Mouse (Mus musculus): ENCODE results near the gene Myrfl. TPM values are rescaled to one million over a fixed set of nuclear protein-coding genes. Genes with fewer than 3 reads are reported as not detected.

The Myrfl gene
- polyA plus RNA-seq, 1 experiment from 2014 or later = 0.28 TPM

GRCm38 (mm10) chr10:116815311-116816060, 81.2 kb downstream of the Myrfl start:
- Histone ChIP-seq H3K27me3 (replicated peaks) (no peaks in the 10 kb centered on the region), H3K9me3 (replicated peaks) (no peaks in the 10 kb centered on the region), H3K27ac (ENCODE audit: poor library complexity, severe bottlenecking) (no peak overlapping the region), H3K4me3 (no peak overlapping the region), H3K4me2 (no peak overlapping the region), H3K4me1 (replicated peaks) (no peaks in the 10 kb centered on the region), H3K36me3 (no peaks in the 10 kb centered on the region), H3K9ac (no peak overlapping the region)
- no peak for ATAC-seq (ENCODE audit: insufficient number of reproducible peaks, low FRiP score)
- WGBS = 62% methylated on average over 15 of the region's 15 CpGs

GRCm38 (mm10) chr10:116813150-116813549, 83.6 kb downstream of the Myrfl start:
- Histone ChIP-seq H3K27me3 (replicated peaks) (no peaks in the 10 kb centered on the region), H3K9ac (no peak overlapping the region), H3K9me3 (replicated peaks) (no peaks in the 10 kb centered on the region), H3K4me1 (replicated peaks) (0 out of 2 replicates have a peak, but pooled peaks cover 4% of the 10 kb centered on the region), H3K4me2 (no peak overlapping the region), H3K36me3 (no peaks in the 10 kb centered on the region), H3K27ac (ENCODE audit: poor library complexity, severe bottlenecking) (no peak overlapping the region), H3K4me3 (no peak overlapping the region)
- WGBS = 87% methylated on average over 9 of the region's 9 CpGs
- no peak for ATAC-seq (ENCODE audit: insufficient number of reproducible peaks, low FRiP score)

GRCm38 (mm10) chr10:116810738-116811137, 86.0 kb downstream of the Myrfl start:
- no peak overlapping the region for H3K27ac ChIP-seq (ENCODE audit: poor library complexity, severe bottlenecking)
- 84% methylated on average over 15 of the region's 15 CpGs for WGBS
- no peaks in the 10 kb centered on the region for H3K9me3 ChIP-seq (replicated peaks)
- no peak overlapping the region for H3K4me2 ChIP-seq
- no peak overlapping the region for H3K9ac ChIP-seq
- H3K4me3 ChIP-seq = no peak overlapping the region
- H3K36me3 ChIP-seq = no peaks in the 10 kb centered on the region
- ATAC-seq (ENCODE audit: insufficient number of reproducible peaks, low FRiP score) = no peak
- no peaks in the 10 kb centered on the region for H3K27me3 ChIP-seq (replicated peaks)
- 0 out of 2 replicates have a peak, but pooled peaks cover 4% of the 10 kb centered on the region for H3K4me1 ChIP-seq (replicated peaks)

GRCm38 (mm10) chr10:116809383-116809782, 87.3 kb downstream of the Myrfl start:
- no peaks in the 10 kb centered on the region for H3K9me3 ChIP-seq (replicated peaks)
- ATAC-seq (ENCODE audit: insufficient number of reproducible peaks, low FRiP score) = no peak
- no peak overlapping the region for H3K27ac ChIP-seq (ENCODE audit: poor library complexity, severe bottlenecking)
- H3K36me3 ChIP-seq = no peaks in the 10 kb centered on the region
- H3K4me2 ChIP-seq = no peak overlapping the region
- WGBS = 52% methylated on average over 9 of the region's 9 CpGs
- H3K4me1 ChIP-seq (replicated peaks) = 0 out of 2 replicates have a peak, but pooled peaks cover 4% of the 10 kb centered on the region
- H3K9ac ChIP-seq = no peak overlapping the region
- H3K4me3 ChIP-seq = no peak overlapping the region
- H3K27me3 ChIP-seq (replicated peaks) = no peaks in the 10 kb centered on the region

- Histone ChIP-seq H3K36me3 (no peaks in the 10 kb centered on the region), H3K4me1 (replicated peaks) (0 out of 2 replicates have a peak, but pooled peaks cover 4% of the 10 kb centered on the region), H3K9me3 (replicated peaks) (no peaks in the 10 kb centered on the region), H3K4me2 (no peak overlapping the region), H3K9ac (no peak overlapping the region), H3K27ac (ENCODE audit: poor library complexity, severe bottlenecking) (no peak overlapping the region), H3K27me3 (replicated peaks) (no peaks in the 10 kb centered on the region), H3K4me3 (no peak overlapping the region)
- no peak for ATAC-seq (ENCODE audit: insufficient number of reproducible peaks, low FRiP score)
- WGBS = 86% methylated on average over 10 of the region's 10 CpGs
These were observed 88.0 kb downstream of the Myrfl start for GRCm38 (mm10) chr10:116808556-116809353.

GRCm38 (mm10) chr10:116802178-116802794, 94.4 kb downstream of the Myrfl start:
- 0 out of 2 replicates have a peak, but pooled peaks cover 3% of the 10 kb centered on the region for H3K27me3 ChIP-seq (replicated peaks)
- no peak for ATAC-seq (ENCODE audit: insufficient number of reproducible peaks, low FRiP score)
- H3K4me2 ChIP-seq = no peak overlapping the region
- peaks cover 15% of the 10 kb centered on the region for H3K4me1 ChIP-seq (replicated peaks)
- H3K36me3 ChIP-seq = no peaks in the 10 kb centered on the region
- WGBS = 56% methylated on average over 5 of the region's 5 CpGs
- no peaks in the 10 kb centered on the region; the same call in 1 of the 2 replicates for H3K9me3 ChIP-seq (replicated peaks)
- no peak overlapping the region for H3K4me3 ChIP-seq
- H3K9ac ChIP-seq = no peak overlapping the region
- H3K27ac ChIP-seq (ENCODE audit: poor library complexity, severe bottlenecking) = no peak overlapping the region

- Histone ChIP-seq H3K9ac (no peak overlapping the region), H3K4me2 (no peak overlapping the region), H3K36me3 (no peaks in the 10 kb centered on the region), H3K9me3 (replicated peaks) (no peaks in the 10 kb centered on the region; the same call in 1 of the 2 replicates), H3K4me1 (replicated peaks) (peaks cover 25% of the 10 kb centered on the region), H3K27ac (ENCODE audit: poor library complexity, severe bottlenecking) (no peak overlapping the region), H3K4me3 (no peak overlapping the region), H3K27me3 (replicated peaks) (0 out of 2 replicates have a peak, but pooled peaks cover 3% of the 10 kb centered on the region)
- 61% methylated on average over 4 of the region's 4 CpGs for WGBS
- ATAC-seq (ENCODE audit: insufficient number of reproducible peaks, low FRiP score) = no peak
These were observed 95.4 kb downstream of the Myrfl start for GRCm38 (mm10) chr10:116801281-116801680.

GRCm38 (mm10) chr10:116796066-116796465, 100.7 kb downstream of the Myrfl start:
- 44% methylated on average over 6 of the region's 6 CpGs for WGBS

GRCm38 (mm10) chr10:116789096-116789495, 107.6 kb downstream of the Myrfl start:
- no peak for ATAC-seq (ENCODE audit: insufficient number of reproducible peaks, low FRiP score)
- Histone ChIP-seq H3K4me2 (no peak overlapping the region), H3K36me3 (no peaks in the 10 kb centered on the region), H3K4me1 (replicated peaks) (peaks cover 4% of the 10 kb centered on the region; the same call in 1 of the 2 replicates), H3K9me3 (replicated peaks) (0 out of 2 replicates have a peak, but pooled peaks cover 9% of the 10 kb centered on the region), H3K4me3 (no peak overlapping the region), H3K27ac (ENCODE audit: poor library complexity, severe bottlenecking) (no peak overlapping the region), H3K9ac (no peak overlapping the region), H3K27me3 (replicated peaks) (peaks cover 8% of the 10 kb centered on the region)

More at GRCm38 (mm10) chr10:116796066-116796465, 100.7 kb downstream of the Myrfl start:
- H3K9ac ChIP-seq = no peak overlapping the region
- no peak overlapping the region for H3K4me2 ChIP-seq
- H3K4me1 ChIP-seq (replicated peaks) = peaks cover 29% of the 10 kb centered on the region
- no peak for ATAC-seq (ENCODE audit: insufficient number of reproducible peaks, low FRiP score)
- H3K36me3 ChIP-seq = no peaks in the 10 kb centered on the region
- no peaks in the 10 kb centered on the region; the same call in 1 of the 2 replicates for H3K9me3 ChIP-seq (replicated peaks)
- no peak overlapping the region for H3K27ac ChIP-seq (ENCODE audit: poor library complexity, severe bottlenecking)
- H3K27me3 ChIP-seq (replicated peaks) = 0 out of 2 replicates have a peak, but pooled peaks cover 3% of the 10 kb centered on the region
- no peak overlapping the region for H3K4me3 ChIP-seq

GRCm38 (mm10) chr10:116788431-116788830, 108.3 kb downstream of the Myrfl start:
- ATAC-seq (ENCODE audit: insufficient number of reproducible peaks, low FRiP score) = no peak
- peaks cover 10% of the 10 kb centered on the region for H3K4me1 ChIP-seq (replicated peaks)
- H3K9ac ChIP-seq = no peak overlapping the region
- H3K36me3 ChIP-seq = no peaks in the 10 kb centered on the region
- H3K4me3 ChIP-seq = no peak overlapping the region
- peaks cover 8% of the 10 kb centered on the region for H3K27me3 ChIP-seq (replicated peaks)
- no peak overlapping the region for H3K27ac ChIP-seq (ENCODE audit: poor library complexity, severe bottlenecking)
- no peak overlapping the region for H3K4me2 ChIP-seq
- 0 out of 2 replicates have a peak, but pooled peaks cover 9% of the 10 kb centered on the region for H3K9me3 ChIP-seq (replicated peaks)

- peaks cover 22% of the 10 kb centered on the region for H3K4me1 ChIP-seq (replicated peaks)
- peaks cover 8% of the 10 kb centered on the region for H3K27me3 ChIP-seq (replicated peaks)
- no peak overlapping the region for H3K9ac ChIP-seq
- H3K27ac ChIP-seq (ENCODE audit: poor library complexity, severe bottlenecking) = no peak overlapping the region
- peak; percentile 61 for ATAC-seq (ENCODE audit: insufficient number of reproducible peaks, low FRiP score)
- 0 out of 2 replicates have a peak, but pooled peaks cover 8% of the 10 kb centered on the region for H3K9me3 ChIP-seq (replicated peaks)
- H3K4me2 ChIP-seq = no peak overlapping the region
- H3K4me3 ChIP-seq = no peak overlapping the region
- no peaks in the 10 kb centered on the region for H3K36me3 ChIP-seq
- WGBS = 48% methylated on average over 6 of the region's 6 CpGs
These were observed 112.6 kb downstream of the Myrfl start for GRCm38 (mm10) chr10:116784098-116784497.

Data from heart, embryonic 12.5 days (tissue).